Mouse (Mus musculus) thymus, adult 2 months (tissue): ENCODE measurements around the gene Id1. TPM values are rescaled to one million over a fixed set of nuclear protein-coding genes. Genes with fewer than 3 reads are reported as not detected.

ENCODE experiments used
- DNase-seq: peaks from one replicate; pipeline ENCODE4 v3.0.0; 2021
- H3K27ac ChIP-seq: fragments of 200-500 bp; 2 replicates; pipeline ENCODE4 v1.5.1; 2012; ENCODE audit warnings: low read length, control low read depth; ENCODE audit not compliant: control insufficient read depth, insufficient read depth
- H3K27me3 ChIP-seq: fragments of 200-500 bp; 2 replicates; pipeline ENCODE4 v1.6.1; 2012; ENCODE audit warnings: mild to moderate bottlenecking, low read length, moderate library complexity, mixed read lengths; ENCODE audit not compliant: control insufficient read depth, insufficient read depth
- H3K36me3 ChIP-seq: fragments of 200-500 bp; 2 replicates; pipeline ENCODE4 v1.6.1; 2012; ENCODE audit warnings: mild to moderate bottlenecking, low read length, moderate library complexity; ENCODE audit not compliant: control insufficient read depth, insufficient read depth
- H3K4me1 ChIP-seq: fragments of 200-500 bp; replicated peaks from 2 replicates; pipeline ENCODE4 v1.6.1; 2012; ENCODE audit warnings: low read length; ENCODE audit not compliant: control insufficient read depth, insufficient read depth
- H3K4me3 ChIP-seq: fragments of 200-500 bp; 2 replicates; pipeline ENCODE4 v1.5.1; 2012; ENCODE audit warnings: mild to moderate bottlenecking, low read length, control low read depth, moderate library complexity; ENCODE audit not compliant: control insufficient read depth, insufficient read depth
- CTCF ChIP-seq: fragments of 200-500 bp; IDR thresholded peaks from 2 replicates; pipeline ENCODE4 v1.5.1; 2012; ENCODE audit warnings: mild to moderate bottlenecking, control low read depth, low read length, moderate library complexity, borderline replicate concordance; ENCODE audit not compliant: control insufficient read depth, poor library complexity, insufficient read depth; ENCODE audit errors: extremely low read depth
- POLR2A ChIP-seq: fragments of 200-500 bp; IDR thresholded peaks from 2 replicates; pipeline ENCODE4 v1.6.1; 2012; ENCODE audit warnings: mild to moderate bottlenecking, low read length, control low read depth, moderate library complexity; ENCODE audit not compliant: control insufficient read depth, poor library complexity, insufficient read depth; ENCODE audit errors: extremely low read depth
- WGBS: fragments of 180-500 bp; shearing (Covaris S2); methylation state at CpG from one replicate; pipeline ENCODE4 v1.1.7; 2018; 5-methylcytosine and 5-hydroxymethylcytosine counted together
- polyA plus RNA-seq: library from polyadenylated mRNA; depleted of rRNA; stranded (reverse); fragments of >200 nt; gene quantifications from 2 replicates; pipeline ENCODE4 v1.2.3, GENCODE M21; 2012; rRNA removed

Gene Id1
- polyA plus RNA-seq: 54.6 and 66.4 TPM in 2 replicates

GRCm38 (mm10) chr2:152736090-152736601, at the start of gene Id1:
Gene Id1, plus strand, starts transcription at chr2:152736251.
- H3K27me3 ChIP-seq: peaks cover 22% of the 10 kb centered on the region
- no peak; the same call in 1 of the 2 replicates for TF ChIP-seq CTCF
- peak; percentile 59 for DNase-seq
- H3K36me3 ChIP-seq: no peaks in the 10 kb centered on the region
- peak within 1 kb of the TSS; percentile 44 for H3K4me3 ChIP-seq
- no peak within 1 kb of the TSS for H3K27ac ChIP-seq
- H3K4me1 ChIP-seq: peaks cover 23% of the 10 kb centered on the region
- WGBS: under 1% methylated on average over 28 of the region's 28 CpGs

DNA sequence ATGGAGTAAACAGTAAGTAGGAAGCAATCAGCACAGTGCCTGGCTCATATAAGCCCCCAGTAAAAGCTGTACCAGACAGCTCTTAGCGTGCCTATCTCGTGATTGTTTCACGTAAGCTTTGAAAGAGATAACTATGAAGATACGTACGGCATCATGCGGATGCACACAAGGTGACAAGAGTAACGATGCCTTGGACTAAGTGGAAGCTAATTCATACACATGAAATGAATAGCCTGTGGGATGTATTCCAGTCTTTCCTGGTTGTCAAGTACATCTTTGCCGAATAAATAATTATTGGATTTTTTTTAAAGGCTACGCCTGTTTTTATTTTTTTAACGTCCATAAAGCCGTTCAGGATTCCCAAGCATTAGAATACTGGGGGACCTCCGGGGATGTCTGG, 49.7 kb upstream of the Id1 start:
- DNase-seq: no peak
- Histone ChIP-seq H3K4me3 (no peak overlapping the region), H3K27ac (no peak overlapping the region), H3K4me1 (no peaks in the 10 kb centered on the region), H3K27me3 (no peaks in the 10 kb centered on the region), H3K36me3 (peaks cover 90% of the 10 kb centered on the region)
- TF ChIP-seq POLR2A (no peak), CTCF (no peak)
- WGBS: 94% methylated on average over 12 of the region's 12 CpGs

GRCm38 (mm10) chr2:152686806-152687267, 49.2 kb upstream of the Id1 start, which contains the start of gene Mcts2:
Gene Mcts2, plus strand, starts transcription at chr2:152687035.
- TF ChIP-seq CTCF (no peak), POLR2A (no peak)
- H3K36me3 ChIP-seq: peaks cover 86% of the 10 kb centered on the region
- H3K4me3 ChIP-seq: no peak within 1 kb of the TSS
- 96% methylated on average over 45 of the region's 45 CpGs for WGBS
- H3K4me1 ChIP-seq: no peaks in the 10 kb centered on the region
- no peak within 1 kb of the TSS for H3K27ac ChIP-seq
- DNase-seq: no peak
- H3K27me3 ChIP-seq: no peaks in the 10 kb centered on the region

DNA sequence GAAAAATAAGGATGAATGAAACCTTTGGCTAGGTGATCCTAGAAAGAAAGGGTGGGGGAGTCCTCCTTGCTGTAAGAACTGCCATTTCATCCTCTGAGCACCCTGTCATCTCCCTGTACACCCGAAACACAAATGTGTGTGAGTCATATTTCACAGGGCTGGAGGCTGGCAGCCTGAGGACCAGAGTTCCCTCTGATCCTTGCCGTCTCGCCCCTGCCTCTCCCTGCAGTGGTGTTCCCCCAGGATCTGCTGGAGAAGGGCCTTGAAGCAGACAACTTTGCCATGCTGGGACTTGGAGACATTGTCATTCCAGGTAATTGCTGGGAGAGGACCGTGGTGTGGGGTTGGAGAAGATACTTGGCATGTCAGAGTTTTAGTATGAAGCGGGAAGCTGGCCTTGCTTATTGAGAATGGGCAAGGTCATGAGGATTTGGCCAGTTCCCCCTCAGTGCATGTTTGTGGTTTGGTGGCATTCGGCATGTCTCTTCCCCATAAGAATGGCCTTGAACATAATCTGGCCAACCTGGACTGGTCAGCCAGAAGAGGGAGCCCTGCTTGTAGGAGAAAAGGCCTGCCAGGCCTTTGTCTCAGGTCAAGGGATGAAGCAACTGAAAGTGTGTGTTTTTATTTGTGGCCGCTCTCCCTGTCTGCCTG, 44.4 kb upstream of the Id1 start:
- no peak for TF ChIP-seq CTCF
- TF ChIP-seq POLR2A: no peak
- H3K4me1 ChIP-seq: 0 out of 2 replicates have a peak, but pooled peaks cover 2% of the 10 kb centered on the region
- 93% methylated on average over 7 of the region's 7 CpGs for WGBS
- no peak for DNase-seq
- no peaks in the 10 kb centered on the region for H3K27me3 ChIP-seq
- no peak overlapping the region for H3K4me3 ChIP-seq
- H3K36me3 ChIP-seq: peaks cover 69% of the 10 kb centered on the region
- H3K27ac ChIP-seq: no peak overlapping the region

- H3K4me1 ChIP-seq: 0 out of 2 replicates have a peak, but pooled peaks cover 2% of the 10 kb centered on the region
- WGBS: 24% methylated on average over 9 of the region's 9 CpGs
- H3K27ac ChIP-seq: no peak overlapping the region
- no peaks in the 10 kb centered on the region for H3K27me3 ChIP-seq
- TF ChIP-seq POLR2A (no peak), CTCF (peak; percentile 93; the same call in 1 of the 2 replicates)
- DNase-seq: peak; percentile 66
- no peak overlapping the region for H3K4me3 ChIP-seq
- peaks cover 61% of the 10 kb centered on the region for H3K36me3 ChIP-seq
Observed at GRCm38 (mm10) chr2:152693233-152693632, 42.8 kb upstream of the Id1 start.

GRCm38 (mm10) chr2:152693735-152694134, 42.3 kb upstream of the Id1 start:
- H3K36me3 ChIP-seq: peaks cover 60% of the 10 kb centered on the region
- TF ChIP-seq POLR2A (no peak), CTCF (no peak)
- no peak for DNase-seq
- H3K4me3 ChIP-seq: no peak overlapping the region
- H3K27me3 ChIP-seq: no peaks in the 10 kb centered on the region
- 0 out of 2 replicates have a peak, but pooled peaks cover 2% of the 10 kb centered on the region for H3K4me1 ChIP-seq
- no peak overlapping the region for H3K27ac ChIP-seq
- WGBS: 97% methylated on average over 13 of the region's 13 CpGs
